Mouse (Mus musculus): ENCODE measurements around the gene Slc7a11. TPM values are rescaled to one million over a fixed set of nuclear protein-coding genes. Genes with fewer than 3 reads are reported as not detected.

The Slc7a11 gene
- total RNA-seq (2014; rRNA removed) (12.9 and 19.0 TPM in 2 replicates), polyA plus RNA-seq (2015; fragmentation: Nextera tagmentation; extraction: Ambion mirVana) (2.5 and 3.8 TPM in 2 replicates)

DNA sequence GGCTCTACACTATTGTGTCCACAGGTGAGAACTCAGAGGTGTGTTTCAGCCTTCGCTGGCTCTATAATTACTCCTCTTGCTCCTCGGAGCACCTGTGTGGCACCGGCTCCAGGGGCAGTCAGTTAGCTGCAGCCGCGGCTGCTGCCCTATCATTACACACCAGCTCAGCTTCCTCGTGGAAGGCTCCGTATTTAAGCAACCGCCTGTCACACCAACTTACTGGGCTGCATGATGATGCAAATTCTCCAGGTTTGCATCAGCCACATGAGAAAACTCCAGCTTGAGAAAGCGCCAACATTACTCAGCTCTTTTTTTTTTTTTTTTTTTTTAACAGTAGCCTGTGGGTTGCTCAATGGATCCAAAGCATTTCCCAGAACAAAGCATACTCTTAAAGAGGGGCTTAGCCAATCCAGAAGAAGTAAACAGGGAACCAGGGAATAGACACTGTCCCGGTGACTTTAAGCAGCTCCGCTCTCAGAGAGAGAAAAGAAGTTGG, at the start of gene Slc7a11:
Slc7a11 (minus strand) TSS at position 194 of the 496 bp plus-strand sequence.
- H3K4me2 ChIP-seq (ENCODE audit: low read depth), result peak within 1 kb of the TSS; percentile 65
- H3K4me1 ChIP-seq (ENCODE audit: insufficient read depth), result 0 out of 2 replicates have a peak, but pooled peaks cover 8% of the 10 kb centered on the region
- no peaks in the 10 kb centered on the region for H3K27me3 ChIP-seq (ENCODE audit: insufficient read depth, low read length)
- no peaks in the 10 kb centered on the region for H3K9me3 ChIP-seq (ENCODE audit: low read length)
- no peak for TF ChIP-seq CTCF (IDR thresholded peaks at IDR 0.05; ENCODE audit: low read depth)
- H3K27ac ChIP-seq (ENCODE audit: low read depth, low read length), result no peak within 1 kb of the TSS
- under 1% methylated on average over 11 of the region's 11 CpGs for WGBS
- H3K36me3 ChIP-seq (ENCODE audit: insufficient read depth), result no peaks in the 10 kb centered on the region
- peak within 1 kb of the TSS; percentile 25; the same call in 1 of the 2 replicates for H3K9ac ChIP-seq
- ATAC-seq (peak; percentile 62), DNase-seq (peak; percentile 53)
- peak within 1 kb of the TSS; percentile 29 for H3K4me3 ChIP-seq (ENCODE audit: low read depth, low read length)

DNA sequence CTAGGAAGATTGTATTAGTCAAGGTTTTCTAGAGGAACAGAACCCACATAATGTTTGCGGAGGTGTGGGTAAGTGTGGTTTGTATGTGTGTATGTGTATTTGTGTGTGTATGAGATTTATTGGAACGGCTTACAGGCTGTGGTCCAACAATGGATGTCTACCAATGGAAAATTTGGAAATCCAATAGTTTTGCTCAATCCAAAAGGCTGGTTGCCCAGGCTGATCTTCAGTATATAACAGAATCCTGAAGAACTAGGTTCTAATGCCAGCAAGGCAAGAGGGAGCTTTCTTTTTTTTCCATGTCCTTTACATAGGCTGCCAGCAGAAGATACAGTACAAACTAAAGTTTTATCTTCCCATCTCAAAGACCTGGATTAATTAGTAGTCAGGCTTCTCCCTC, 48.3 kb upstream of the Slc7a11 start:
- TF ChIP-seq CTCF (IDR thresholded peaks at IDR 0.05; ENCODE audit: low read depth), result no peak
- 91% methylated on average over 2 of the region's 2 CpGs for WGBS
- no peaks in the 10 kb centered on the region for H3K27me3 ChIP-seq (ENCODE audit: insufficient read depth, low read length)
- H3K4me1 ChIP-seq (ENCODE audit: insufficient read depth), result no peaks in the 10 kb centered on the region
- H3K4me3 ChIP-seq (ENCODE audit: low read depth, low read length), result no peak overlapping the region
- no peak for DNase-seq
- no peaks in the 10 kb centered on the region for H3K36me3 ChIP-seq (ENCODE audit: insufficient read depth)
- no peak overlapping the region for H3K4me2 ChIP-seq (ENCODE audit: low read depth)
- H3K27ac ChIP-seq (ENCODE audit: low read depth, low read length), result no peak overlapping the region
- H3K9me3 ChIP-seq (ENCODE audit: low read length), result 0 out of 2 replicates have a peak, but pooled peaks cover 3% of the 10 kb centered on the region
- ATAC-seq, result no peak
- H3K9ac ChIP-seq, result no peak overlapping the region

DNA sequence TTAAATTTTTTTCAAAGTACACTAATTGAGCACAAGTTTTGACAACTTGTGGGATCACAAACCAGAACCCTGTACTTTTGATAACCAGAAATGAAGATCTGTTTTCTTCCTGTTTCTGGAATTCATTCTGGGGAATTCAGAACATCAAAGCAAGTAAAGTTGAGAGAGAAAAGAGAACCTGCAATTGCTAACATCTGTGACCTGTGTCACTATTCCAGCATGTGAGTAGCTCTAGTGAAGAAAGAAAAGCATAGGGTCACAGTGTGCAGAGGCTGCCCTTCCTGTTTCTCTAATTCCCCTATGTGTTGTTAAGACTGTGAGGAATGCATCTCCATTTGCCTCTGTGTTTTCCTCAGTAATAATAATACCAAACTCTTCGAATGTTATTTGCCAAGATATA, 40.7 kb upstream of the Slc7a11 start:
- Histone ChIP-seq H3K9ac (no peak overlapping the region), H3K27me3 (ENCODE audit: insufficient read depth, low read length) (no peaks in the 10 kb centered on the region), H3K4me3 (ENCODE audit: low read depth, low read length) (no peak overlapping the region), H3K36me3 (ENCODE audit: insufficient read depth) (no peaks in the 10 kb centered on the region), H3K4me1 (ENCODE audit: insufficient read depth) (no peaks in the 10 kb centered on the region), H3K4me2 (ENCODE audit: low read depth) (no peak overlapping the region), H3K27ac (ENCODE audit: low read depth, low read length) (no peak overlapping the region), H3K9me3 (ENCODE audit: low read length) (no peaks in the 10 kb centered on the region)
- 91% methylated on average over 1 of the region's 1 CpGs for WGBS
- DNase-seq (no peak), ATAC-seq (no peak)
- TF ChIP-seq CTCF (IDR thresholded peaks at IDR 0.05; ENCODE audit: low read depth), result no peak

DNA sequence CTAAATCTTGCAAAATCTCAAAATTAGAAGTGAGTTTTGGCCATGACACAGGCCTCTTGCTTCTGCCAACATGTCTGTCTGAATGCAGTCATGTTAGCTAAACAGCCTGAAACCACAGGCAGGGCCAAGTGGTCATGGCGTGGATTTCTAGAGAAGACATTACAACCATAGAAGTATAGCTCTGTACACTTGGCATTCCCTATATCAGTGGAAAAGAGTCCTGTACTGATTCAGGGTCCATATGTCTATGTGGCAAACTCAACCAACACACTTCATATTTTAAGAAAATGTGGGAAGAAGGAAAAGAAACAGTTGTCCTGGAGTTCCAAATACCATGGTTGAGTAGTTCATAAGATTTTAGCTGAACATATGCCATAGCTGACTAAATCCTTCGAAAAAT, 18.8 kb upstream of the Slc7a11 start:
- 60% methylated on average over 2 of the region's 2 CpGs for WGBS
- TF ChIP-seq CTCF (IDR thresholded peaks at IDR 0.05; ENCODE audit: low read depth), result no peak

DNA sequence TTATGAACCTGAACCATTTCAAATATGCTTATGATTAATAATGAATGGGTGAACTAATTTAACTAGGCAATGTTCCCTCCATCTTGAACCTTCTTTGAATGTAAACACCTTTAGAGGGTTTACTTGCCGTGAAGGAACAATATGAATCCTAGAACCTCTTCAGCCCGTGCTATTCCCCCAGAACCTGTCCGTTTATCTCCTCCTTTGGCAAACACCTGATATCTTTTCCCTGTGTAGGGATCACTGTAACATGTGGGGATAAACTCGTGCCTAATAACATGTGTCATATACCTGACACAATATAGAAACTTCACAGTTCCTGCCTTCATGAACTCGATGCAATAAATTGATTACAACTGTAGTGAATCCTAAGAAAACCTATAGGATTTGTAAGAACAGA, 13.7 kb upstream of the Slc7a11 start:
- H3K27ac ChIP-seq (ENCODE audit: low read depth, low read length), result no peak overlapping the region
- DNase-seq, result no peak
- no peak overlapping the region for H3K4me3 ChIP-seq (ENCODE audit: low read depth, low read length)
- no peak overlapping the region for H3K9ac ChIP-seq
- ATAC-seq, result no peak
- H3K36me3 ChIP-seq (ENCODE audit: insufficient read depth), result no peaks in the 10 kb centered on the region
- TF ChIP-seq CTCF (IDR thresholded peaks at IDR 0.05; ENCODE audit: low read depth), result no peak
- no peaks in the 10 kb centered on the region for H3K4me1 ChIP-seq (ENCODE audit: insufficient read depth)
- H3K27me3 ChIP-seq (ENCODE audit: insufficient read depth, low read length), result no peaks in the 10 kb centered on the region
- no peaks in the 10 kb centered on the region for H3K9me3 ChIP-seq (ENCODE audit: low read length)
- WGBS, result 91% methylated on average over 5 of the region's 5 CpGs
- no peak overlapping the region for H3K4me2 ChIP-seq (ENCODE audit: low read depth)

More for the DNA sequence above, 18.8 kb upstream of the Slc7a11 start:
- H3K4me2 ChIP-seq (ENCODE audit: low read depth), result no peak overlapping the region
- H3K9ac ChIP-seq, result no peak overlapping the region
- H3K36me3 ChIP-seq (ENCODE audit: insufficient read depth), result no peaks in the 10 kb centered on the region
- no peaks in the 10 kb centered on the region for H3K9me3 ChIP-seq (ENCODE audit: low read length)
- H3K4me3 ChIP-seq (ENCODE audit: low read depth, low read length), result no peak overlapping the region
- ATAC-seq (peak; percentile 94), DNase-seq (peak; percentile 66)
- H3K27ac ChIP-seq (ENCODE audit: low read depth, low read length), result no peak overlapping the region
- no peaks in the 10 kb centered on the region for H3K4me1 ChIP-seq (ENCODE audit: insufficient read depth)
- no peaks in the 10 kb centered on the region for H3K27me3 ChIP-seq (ENCODE audit: insufficient read depth, low read length)

DNA sequence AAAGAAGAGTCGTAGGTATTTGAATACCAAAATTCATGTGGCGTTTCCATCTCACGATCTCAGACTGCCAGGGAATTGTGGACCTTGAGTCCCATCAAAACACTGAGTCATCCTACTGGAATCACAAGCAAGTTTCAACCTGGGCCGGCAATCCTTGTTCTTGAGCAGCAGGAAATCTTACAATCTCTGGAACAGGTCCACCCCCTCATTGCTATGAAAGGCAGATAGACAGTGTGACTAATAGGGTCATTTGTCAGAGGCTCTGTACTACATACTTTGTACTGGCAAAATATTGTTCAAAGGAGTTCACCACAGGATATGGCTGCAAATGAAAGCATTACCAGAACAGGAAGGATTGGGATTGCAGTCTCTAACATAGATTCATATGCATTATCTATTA, 13.2 kb upstream of the Slc7a11 start:
- TF ChIP-seq CTCF (IDR thresholded peaks at IDR 0.05; ENCODE audit: low read depth), result no peak
- Histone ChIP-seq H3K9ac (no peak overlapping the region), H3K4me2 (ENCODE audit: low read depth) (no peak overlapping the region), H3K9me3 (ENCODE audit: low read length) (no peaks in the 10 kb centered on the region), H3K36me3 (ENCODE audit: insufficient read depth) (no peaks in the 10 kb centered on the region), H3K27ac (ENCODE audit: low read depth, low read length) (no peak overlapping the region), H3K4me1 (ENCODE audit: insufficient read depth) (no peaks in the 10 kb centered on the region), H3K27me3 (ENCODE audit: insufficient read depth, low read length) (no peaks in the 10 kb centered on the region), H3K4me3 (ENCODE audit: low read depth, low read length) (no peak overlapping the region)
- ATAC-seq, result no peak
- no peak for DNase-seq
- 70% methylated on average over 4 of the region's 4 CpGs for WGBS

DNA sequence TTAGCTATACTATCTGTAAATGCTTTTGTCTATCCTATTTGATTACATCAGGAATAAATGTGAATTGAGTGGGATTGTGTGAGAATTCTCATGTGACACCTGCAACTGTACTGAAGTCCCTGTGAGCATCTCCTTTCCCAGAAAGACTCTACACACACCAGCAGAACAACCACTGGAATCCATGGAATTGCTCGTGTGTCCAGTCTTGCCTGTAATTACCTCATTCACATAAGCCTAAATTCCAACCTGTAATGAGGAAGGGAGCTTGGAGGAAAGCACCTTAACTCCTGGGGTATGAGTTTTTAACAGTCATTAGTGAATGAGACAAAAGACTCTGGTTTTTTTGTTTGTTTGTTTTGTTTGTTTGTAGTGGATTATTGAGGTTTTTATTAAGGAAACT, 12.6 kb upstream of the Slc7a11 start:
- Histone ChIP-seq H3K36me3 (ENCODE audit: insufficient read depth) (no peaks in the 10 kb centered on the region), H3K4me3 (ENCODE audit: low read depth, low read length) (no peak overlapping the region), H3K4me2 (ENCODE audit: low read depth) (no peak overlapping the region), H3K9ac (no peak overlapping the region), H3K4me1 (ENCODE audit: insufficient read depth) (no peaks in the 10 kb centered on the region), H3K9me3 (ENCODE audit: low read length) (no peaks in the 10 kb centered on the region), H3K27ac (ENCODE audit: low read depth, low read length) (no peak overlapping the region), H3K27me3 (ENCODE audit: insufficient read depth, low read length) (no peaks in the 10 kb centered on the region)
- ATAC-seq, result no peak
- TF ChIP-seq CTCF (IDR thresholded peaks at IDR 0.05; ENCODE audit: low read depth), result no peak
- DNase-seq, result no peak
- 53% methylated on average over 1 of the region's 1 CpGs for WGBS

Data from forebrain, postnatal 0 days (tissue).